Mouse (Mus musculus) mouse trophoblast stem cell (cell line): ENCODE results near the gene Fkbp6.

Experiments
- in situ Hi-C, 2 experiments: fragments of 300-500 bp; cut with MseI, MboI; formaldehyde crosslinking; loops; 2 replicates in 1 of 2; 3 replicates in 1 of 2; pipeline ENCODE4 v1.15.1; 2025

Gene Fkbp6

GRCm38 (mm10) chr5:135351606-135352005, 1.8 kb upstream of the Fkbp6 start:
- in situ Hi-C loops = no loop called here

- in situ Hi-C loops = no loop called here
Observed at GRCm38 (mm10) chr5:135347511-135348011, 2.3 kb downstream of the Fkbp6 start.

- in situ Hi-C loops = no loop called here
Observed at GRCm38 (mm10) chr5:135346430-135346829, 3.4 kb downstream of the Fkbp6 start.

- in situ Hi-C loops = no loop called here
Observed at GRCm38 (mm10) chr5:135345989-135346388, 3.9 kb downstream of the Fkbp6 start.

- in situ Hi-C loops = no loop called here
Observed at GRCm38 (mm10) chr5:135337575-135337974, 12.3 kb downstream of the Fkbp6 start.

GRCm38 (mm10) chr5:135331161-135331560, 18.7 kb downstream of the Fkbp6 start:
- in situ Hi-C loops = no loop called here

GRCm38 (mm10) chr5:135330201-135330600, 19.6 kb downstream of the Fkbp6 start:
- in situ Hi-C loops = no loop called here

GRCm38 (mm10) chr5:135329471-135329870, 20.4 kb downstream of the Fkbp6 start:
- in situ Hi-C loops = no loop called here

GRCm38 (mm10) chr5:135326121-135326659, 23.7 kb downstream of the Fkbp6 start:
- in situ Hi-C loops = no loop called here

- in situ Hi-C loops = no loop called here
Observed at GRCm38 (mm10) chr5:135322197-135322596, 27.6 kb downstream of the Fkbp6 start.

GRCm38 (mm10) chr5:135319856-135320255, 30.0 kb downstream of the Fkbp6 start:
- in situ Hi-C loops = no loop called here

- in situ Hi-C loops = no loop called here
Observed at GRCm38 (mm10) chr5:135316177-135316576, 33.7 kb downstream of the Fkbp6 start.

- in situ Hi-C loops = no loop called here
Observed at GRCm38 (mm10) chr5:135306321-135306965, 43.4 kb downstream of the Fkbp6 start.

GRCm38 (mm10) chr5:135302454-135302853, 47.4 kb downstream of the Fkbp6 start:
- in situ Hi-C loops = no loop called here

GRCm38 (mm10) chr5:135301916-135302315, 47.9 kb downstream of the Fkbp6 start:
- in situ Hi-C loops = no loop called here

- in situ Hi-C loops = no loop called here
Observed at GRCm38 (mm10) chr5:135292001-135292400, 57.8 kb downstream of the Fkbp6 start.

GRCm38 (mm10) chr5:135291193-135291592, 58.7 kb downstream of the Fkbp6 start:
- in situ Hi-C loops = no loop called here

- in situ Hi-C loops = no loop called here
Observed at GRCm38 (mm10) chr5:135290703-135291102, 59.1 kb downstream of the Fkbp6 start.

- in situ Hi-C loops = loop anchor here (5.0 to 10.0 kb wide), 2 partner anchors 50 to 52 kb away; no protein-coding TSS in a partner anchor
Observed at GRCm38 (mm10) chr5:135286926-135287325, 62.9 kb downstream of the Fkbp6 start.

GRCm38 (mm10) chr5:135286185-135286584, 63.7 kb downstream of the Fkbp6 start:
- in situ Hi-C loops = loop anchor here (5.0 to 10.0 kb wide), 2 partner anchors 49 to 51 kb away; no protein-coding TSS in a partner anchor

- in situ Hi-C loops = loop anchor here (5.0 to 10.0 kb wide), 2 partner anchors 48 to 50 kb away; no protein-coding TSS in a partner anchor
Observed at GRCm38 (mm10) chr5:135285211-135285610, 64.6 kb downstream of the Fkbp6 start.

GRCm38 (mm10) chr5:135280226-135280625, 69.6 kb downstream of the Fkbp6 start:
- in situ Hi-C loops = loop anchor here in 1 of 2 experiments (10.0 kb wide), 1 partner anchor 45 kb away; no protein-coding TSS in a partner anchor

GRCm38 (mm10) chr5:135276597-135276996, 73.2 kb downstream of the Fkbp6 start:
- in situ Hi-C loops = no loop called here
